Mouse (Mus musculus): ENCODE measurements around the gene Tle3. TPM values are rescaled to one million over a fixed set of nuclear protein-coding genes. Genes with fewer than 3 reads are reported as not detected.
A peak's percentile ranks its signal among the peaks of the same experiment; 100 is the strongest.

The Tle3 gene
- polyA plus RNA-seq, 1 experiment = 48.1 TPM

DNA sequence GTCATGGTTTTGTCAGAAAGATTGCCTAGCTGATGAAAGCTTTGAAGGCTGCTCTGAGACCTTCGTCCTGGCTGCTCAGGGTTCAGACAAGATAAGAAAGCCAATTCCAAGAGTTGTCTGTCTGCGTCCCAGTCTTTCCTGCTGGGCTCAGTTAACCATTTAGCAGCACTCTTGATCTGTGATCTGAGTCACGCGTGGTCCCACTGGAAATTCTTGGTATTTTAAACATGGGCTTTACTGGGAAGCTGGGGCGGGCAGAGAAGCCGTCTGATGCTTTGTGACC is 20.1 kb downstream of the Tle3 start:
- no peak for DNase-seq (ENCODE audit: extremely low spot score in 1 of 2, low spot score in 1 of 2)

DNA sequence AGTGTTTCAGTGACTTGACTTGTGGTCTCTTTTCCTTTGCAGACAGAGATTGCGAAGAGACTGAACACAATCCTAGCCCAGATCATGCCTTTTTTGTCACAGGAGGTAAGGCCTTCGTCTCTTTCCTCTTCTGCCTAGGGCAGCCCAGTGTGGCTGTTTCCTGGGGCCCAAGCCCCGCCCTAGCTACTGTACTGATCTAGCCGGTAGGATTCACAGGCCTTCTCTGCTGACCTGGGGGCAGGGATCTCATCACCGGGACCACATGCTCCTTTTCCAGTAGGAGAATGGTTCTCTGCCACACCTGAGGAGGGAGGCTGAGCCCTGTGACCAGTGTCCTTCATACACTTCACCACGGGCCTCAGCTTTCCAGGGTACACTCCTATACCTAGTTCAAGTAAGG is 21.0 kb downstream of the Tle3 start:
- no peak for DNase-seq (ENCODE audit: extremely low spot score in 1 of 2, low spot score in 1 of 2)

DNA sequence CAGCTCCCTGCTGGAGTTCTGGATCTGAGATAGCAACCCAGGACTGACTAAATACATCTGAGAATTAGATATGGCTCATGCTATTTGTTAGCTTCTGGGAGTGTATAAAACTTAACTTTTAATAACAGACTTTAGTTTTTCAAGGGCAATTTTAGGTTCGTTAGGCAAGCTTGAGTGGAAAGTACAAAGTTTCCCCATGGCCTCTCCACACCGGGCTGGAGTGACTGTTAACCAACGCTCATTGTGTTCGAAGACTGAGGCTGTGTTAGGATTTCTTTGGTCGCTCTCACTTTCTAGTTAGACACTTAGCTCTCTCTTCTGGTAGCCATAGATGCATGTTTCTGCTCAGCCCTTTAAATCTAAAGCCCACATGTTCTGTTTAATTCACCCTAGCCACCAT is 21.7 kb downstream of the Tle3 start:
- DNase-seq (ENCODE audit: extremely low spot score in 1 of 2, low spot score in 1 of 2) = no peak

DNA sequence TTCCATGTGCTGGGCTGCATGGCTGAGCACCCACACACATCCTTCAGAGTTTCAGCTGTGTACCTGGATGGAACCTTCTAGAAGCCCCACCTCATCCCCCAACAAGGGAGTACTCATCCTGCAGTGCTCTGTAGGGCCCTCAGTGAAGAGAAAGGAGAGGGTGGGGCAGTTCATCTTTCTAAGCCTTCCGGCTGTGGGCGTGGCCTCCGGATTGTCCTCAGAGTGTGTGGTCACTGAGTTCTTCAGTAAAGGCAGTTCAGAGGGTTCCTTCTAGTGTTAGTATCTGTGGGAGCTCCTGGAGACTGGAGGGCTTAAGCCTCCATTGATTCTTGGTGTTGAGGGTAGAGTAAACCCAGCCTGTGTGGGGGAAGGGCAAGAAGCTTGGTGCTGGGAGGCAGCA is 22.9 kb downstream of the Tle3 start:
- DNase-seq (ENCODE audit: extremely low spot score in 1 of 2, low spot score in 1 of 2) = no peak

DNA sequence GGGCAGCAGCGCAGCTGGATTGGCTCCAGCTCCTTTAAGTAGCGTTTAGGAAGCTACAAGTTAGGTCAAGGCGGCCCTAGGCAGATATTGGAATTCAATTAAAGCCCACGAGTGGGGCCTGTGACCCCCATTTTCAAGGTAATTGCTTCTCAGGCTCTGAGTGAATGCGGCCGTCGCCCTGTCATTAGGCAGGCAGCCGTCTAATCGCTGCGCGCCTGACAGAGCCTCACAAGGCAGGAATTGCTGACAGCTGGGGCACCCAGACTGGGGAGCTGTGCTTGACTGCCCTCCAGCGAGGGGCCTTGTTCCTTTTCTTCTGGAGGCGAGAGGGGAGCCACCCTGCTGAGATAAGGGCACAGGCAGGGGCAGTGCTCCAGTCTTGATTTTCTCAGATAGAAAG is 24.3 kb downstream of the Tle3 start:
- no peak for DNase-seq (ENCODE audit: extremely low spot score in 1 of 2, low spot score in 1 of 2)

DNA sequence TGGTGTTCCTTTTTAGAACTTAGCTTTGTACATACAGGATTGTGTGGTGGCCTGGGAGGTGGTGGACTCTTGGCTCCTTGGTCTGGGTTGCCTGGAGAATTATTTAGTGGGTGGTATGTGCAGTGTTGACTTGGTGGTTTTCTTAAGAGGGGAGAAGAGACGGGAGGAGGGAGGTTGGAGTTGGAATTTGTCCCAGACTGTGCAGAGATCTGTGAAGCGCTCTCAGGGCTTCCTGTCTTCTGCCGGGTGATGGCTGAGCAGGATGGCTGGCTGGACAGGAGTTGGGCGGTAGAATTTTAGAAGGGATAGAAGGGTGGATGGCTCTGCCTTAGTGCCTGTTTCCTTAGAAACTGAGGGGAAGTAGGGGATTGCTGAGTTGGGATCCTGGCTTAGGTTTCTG is 25.0 kb downstream of the Tle3 start:
- DNase-seq (ENCODE audit: extremely low spot score in 1 of 2, low spot score in 1 of 2) = no peak

DNA sequence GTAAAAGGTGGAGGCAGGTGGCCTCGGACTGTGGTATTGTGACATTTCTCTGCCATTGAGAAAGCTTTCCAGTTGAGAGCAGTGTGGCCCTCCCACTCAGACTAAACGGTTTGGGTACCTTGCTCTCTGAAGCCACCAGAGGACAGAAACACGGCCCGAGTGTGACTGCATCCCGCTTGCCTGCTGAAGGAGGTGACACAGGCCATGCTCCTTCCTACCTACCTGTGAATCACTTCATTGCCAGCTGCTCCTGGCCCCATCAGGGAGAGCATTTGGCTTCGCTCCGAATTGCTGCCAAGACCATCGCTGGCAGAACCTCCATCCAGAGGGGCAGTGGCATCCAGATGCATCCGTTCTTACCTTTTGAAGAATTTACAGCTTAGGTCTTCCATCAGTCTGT is 26.0 kb downstream of the Tle3 start:
- no peak for DNase-seq (ENCODE audit: extremely low spot score in 1 of 2, low spot score in 1 of 2)

DNA sequence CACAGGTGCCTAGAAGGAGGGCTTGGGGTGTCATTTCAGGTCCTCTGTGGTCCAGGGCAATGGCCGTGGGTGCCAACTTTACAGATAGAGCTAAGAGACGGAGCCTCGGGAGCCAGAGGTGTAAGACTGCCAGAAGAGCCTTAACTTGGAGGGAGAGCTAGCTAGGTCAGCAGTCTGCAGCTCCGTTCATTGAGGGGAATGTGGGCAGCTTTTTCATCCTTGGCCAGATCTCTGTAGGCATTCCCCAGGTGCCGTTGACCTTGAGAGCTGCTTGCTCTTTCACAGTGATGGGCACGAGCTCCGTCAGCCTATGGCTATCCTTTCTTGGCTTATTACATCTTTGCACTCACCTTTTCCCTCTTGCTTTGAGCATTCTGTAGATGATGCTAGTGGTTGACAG is 28.0 kb downstream of the Tle3 start:
- DNase-seq (ENCODE audit: extremely low spot score in 1 of 2, low spot score in 1 of 2) = no peak

DNA sequence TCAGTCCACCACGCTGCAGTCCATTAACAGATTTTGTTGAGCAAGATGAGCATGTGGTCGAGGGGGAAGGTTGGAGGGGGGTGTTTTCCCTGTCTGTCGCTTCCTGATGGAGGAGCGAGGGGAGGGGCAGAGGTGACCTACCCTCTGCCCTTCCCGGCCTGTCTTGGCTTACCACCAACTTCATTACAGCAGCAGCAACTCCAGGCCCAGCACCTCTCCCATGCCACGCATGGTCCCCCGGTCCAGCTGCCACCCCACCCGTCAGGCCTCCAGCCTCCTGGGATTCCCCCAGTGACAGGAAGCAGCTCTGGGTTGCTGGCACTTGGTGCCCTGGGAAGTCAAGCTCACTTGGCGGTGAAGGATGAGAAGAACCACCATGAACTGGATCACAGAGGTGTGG is 29.5 kb downstream of the Tle3 start:
- DNase-seq (ENCODE audit: extremely low spot score in 1 of 2, low spot score in 1 of 2) = no peak

DNA sequence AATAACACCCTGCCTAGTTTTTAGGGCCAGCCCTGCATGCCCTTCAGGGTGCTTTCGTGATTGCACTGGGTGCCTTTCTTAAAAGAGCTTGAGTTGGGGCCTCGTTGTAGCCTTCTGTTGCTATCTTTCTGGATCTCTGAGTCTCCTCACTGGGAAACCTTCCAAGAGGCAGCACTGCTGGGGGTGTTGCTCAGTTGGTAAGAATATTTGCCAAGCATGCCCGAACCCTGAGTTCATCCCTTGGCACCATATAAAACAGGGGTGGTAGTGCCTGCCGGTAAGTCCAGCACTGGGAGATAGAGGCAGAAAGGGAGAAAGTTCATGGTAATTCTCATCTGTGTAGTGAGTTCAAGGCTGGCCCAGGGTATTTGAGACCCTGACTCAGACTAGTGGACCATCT is 30.1 kb downstream of the Tle3 start:
- DNase-seq (ENCODE audit: extremely low spot score in 1 of 2, low spot score in 1 of 2) = no peak

DNA sequence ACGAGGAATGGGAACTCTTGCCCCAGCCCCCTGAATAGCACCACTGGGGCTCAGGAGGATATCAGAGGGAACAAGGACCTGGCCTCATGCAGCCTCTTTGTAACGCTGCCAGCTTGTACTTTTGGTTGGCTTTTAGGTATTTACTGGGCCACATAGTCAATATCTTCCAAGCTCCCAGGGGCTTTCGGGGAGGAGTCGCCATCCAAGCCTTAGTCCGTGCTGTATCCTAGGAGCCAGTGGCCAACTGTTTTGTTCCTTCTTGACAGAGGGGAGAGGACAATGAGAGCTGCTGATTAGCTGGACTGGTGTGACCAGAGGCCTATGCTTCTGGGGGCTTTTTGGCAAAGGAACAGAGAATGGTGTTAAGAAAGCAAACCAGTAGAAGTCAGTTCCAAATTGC is 30.6 kb downstream of the Tle3 start:
- no peak for DNase-seq (ENCODE audit: extremely low spot score in 1 of 2, low spot score in 1 of 2)

DNA sequence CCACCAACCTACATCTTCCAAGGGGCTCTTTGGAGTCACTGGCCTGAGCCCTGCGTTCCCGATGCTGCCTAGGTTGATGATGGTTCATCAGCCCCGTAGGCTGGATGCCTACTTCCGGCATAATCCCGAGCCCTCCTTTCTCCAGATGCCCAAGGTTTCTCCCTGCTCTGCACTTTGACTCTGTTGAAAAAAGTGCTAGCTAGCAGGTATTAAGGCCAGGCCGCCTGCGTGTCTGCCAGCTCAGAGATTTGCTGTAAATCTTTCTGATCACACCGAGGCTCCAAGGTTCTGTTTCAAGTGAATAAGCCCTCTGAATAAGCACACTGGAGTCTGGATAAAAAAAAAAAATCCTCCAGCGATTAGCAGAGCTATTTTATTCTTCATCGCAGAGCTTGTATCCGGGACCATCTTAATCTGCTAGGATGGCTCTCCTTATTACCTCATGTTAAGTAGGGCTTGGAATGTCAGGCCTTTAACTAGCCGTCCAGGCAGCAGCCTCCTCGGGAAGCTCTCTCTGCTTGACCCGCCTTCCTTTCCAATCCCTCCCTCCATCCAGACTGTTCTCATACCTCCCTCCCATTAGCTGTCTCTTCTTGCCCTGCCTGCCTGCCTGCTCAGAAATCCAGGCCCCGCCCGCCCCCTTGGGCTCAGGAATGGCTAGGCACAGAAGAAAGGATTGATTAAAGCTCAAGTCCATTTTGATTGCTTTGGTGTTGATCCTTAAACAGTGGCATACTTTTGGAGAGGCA is 31.9 kb downstream of the Tle3 start:
- DNase-seq (ENCODE audit: extremely low spot score in 1 of 2, low spot score in 1 of 2) = no peak

DNA sequence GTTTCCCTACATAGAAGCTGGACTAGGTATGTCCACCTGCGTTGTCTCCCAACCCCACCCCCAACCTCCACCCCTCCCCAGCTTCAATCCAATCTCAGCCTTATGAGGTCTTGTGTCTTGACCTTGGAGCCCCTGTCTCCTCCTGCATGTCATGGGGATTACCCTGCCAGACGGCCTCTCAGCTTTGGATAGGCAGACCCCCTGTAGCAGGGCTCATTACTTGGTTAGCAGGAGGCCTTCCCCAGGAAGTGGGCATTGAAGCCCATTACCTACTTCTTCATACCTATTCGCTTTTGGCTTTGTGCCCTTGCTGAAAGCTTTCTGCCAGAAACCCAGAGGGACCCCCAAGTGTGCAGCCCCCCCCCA is 32.4 kb downstream of the Tle3 start:
- DNase-seq (ENCODE audit: extremely low spot score in 1 of 2, low spot score in 1 of 2) = no peak

DNA sequence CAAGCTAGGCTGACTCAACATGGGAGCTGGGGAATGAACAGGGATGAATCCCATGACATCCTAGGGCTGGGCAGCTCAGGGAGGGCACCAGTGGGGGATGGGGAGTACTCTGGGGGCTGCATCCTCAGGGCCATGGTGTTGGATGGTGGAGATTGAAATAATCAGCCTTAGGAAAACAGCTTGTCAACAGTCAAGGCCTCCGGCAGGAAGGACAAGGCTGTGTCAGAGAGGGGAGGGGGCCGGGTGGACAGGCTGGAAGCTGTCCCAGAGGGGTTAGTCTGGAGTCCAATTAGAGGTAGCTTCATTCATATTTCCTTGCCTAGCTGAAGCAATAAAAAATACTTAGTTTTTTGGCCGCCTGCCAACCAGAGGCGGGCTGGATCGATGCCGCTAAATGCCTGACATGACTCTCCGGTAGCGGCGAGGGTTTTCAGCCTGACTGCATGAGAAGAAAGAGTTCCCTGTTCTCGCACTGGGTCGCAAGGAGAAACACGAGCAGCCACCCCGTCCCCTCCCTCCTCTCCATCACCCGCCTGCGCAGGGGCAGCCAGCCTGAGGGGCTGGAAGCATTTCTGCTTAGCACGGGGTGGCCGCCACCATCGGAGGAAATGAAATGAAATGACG is 32.9 kb downstream of the Tle3 start:
- DNase-seq (ENCODE audit: extremely low spot score in 1 of 2, low spot score in 1 of 2) = peak; percentile 58 to 86

DNA sequence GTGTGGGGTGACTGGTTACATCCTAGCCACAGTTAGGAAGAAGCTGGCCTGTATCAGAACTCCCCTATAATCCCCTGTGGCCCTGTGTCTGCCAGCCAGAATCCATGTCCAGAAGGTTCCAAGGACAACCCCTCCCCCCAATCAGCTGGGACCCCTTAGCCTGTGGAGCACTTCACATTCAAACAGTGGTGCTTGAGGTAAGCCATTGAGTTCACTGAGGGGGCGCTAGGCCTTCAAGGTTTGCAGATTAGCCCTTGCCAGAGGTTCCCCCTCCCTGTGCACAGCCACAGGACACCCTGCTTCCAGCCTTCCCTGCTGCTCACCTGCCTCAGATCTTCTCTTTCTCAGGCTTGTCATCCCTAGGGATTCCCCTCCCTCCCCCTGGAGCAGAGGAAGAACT is 34.2 kb downstream of the Tle3 start:
- DNase-seq (ENCODE audit: extremely low spot score in 1 of 2, low spot score in 1 of 2) = no peak

DNA sequence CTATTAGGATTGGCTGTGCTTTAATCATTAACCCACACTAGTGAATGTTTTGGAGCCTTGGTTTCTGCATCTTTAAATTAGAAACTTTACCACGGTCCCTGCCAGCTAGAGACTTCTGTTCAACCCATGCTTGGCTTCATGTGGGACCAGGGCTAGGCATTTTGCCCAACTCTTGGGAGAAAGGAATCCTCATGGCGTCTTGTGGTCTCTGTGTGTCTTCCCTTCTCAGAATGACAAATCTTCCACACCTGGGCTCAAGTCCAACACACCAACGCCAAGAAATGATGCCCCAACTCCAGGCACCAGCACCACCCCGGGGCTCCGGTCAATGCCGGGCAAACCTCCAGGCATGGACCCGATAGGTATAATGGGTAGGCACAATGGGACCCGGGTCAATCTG is 36.9 kb downstream of the Tle3 start:
- no peak for DNase-seq (ENCODE audit: extremely low spot score in 1 of 2, low spot score in 1 of 2)

DNA sequence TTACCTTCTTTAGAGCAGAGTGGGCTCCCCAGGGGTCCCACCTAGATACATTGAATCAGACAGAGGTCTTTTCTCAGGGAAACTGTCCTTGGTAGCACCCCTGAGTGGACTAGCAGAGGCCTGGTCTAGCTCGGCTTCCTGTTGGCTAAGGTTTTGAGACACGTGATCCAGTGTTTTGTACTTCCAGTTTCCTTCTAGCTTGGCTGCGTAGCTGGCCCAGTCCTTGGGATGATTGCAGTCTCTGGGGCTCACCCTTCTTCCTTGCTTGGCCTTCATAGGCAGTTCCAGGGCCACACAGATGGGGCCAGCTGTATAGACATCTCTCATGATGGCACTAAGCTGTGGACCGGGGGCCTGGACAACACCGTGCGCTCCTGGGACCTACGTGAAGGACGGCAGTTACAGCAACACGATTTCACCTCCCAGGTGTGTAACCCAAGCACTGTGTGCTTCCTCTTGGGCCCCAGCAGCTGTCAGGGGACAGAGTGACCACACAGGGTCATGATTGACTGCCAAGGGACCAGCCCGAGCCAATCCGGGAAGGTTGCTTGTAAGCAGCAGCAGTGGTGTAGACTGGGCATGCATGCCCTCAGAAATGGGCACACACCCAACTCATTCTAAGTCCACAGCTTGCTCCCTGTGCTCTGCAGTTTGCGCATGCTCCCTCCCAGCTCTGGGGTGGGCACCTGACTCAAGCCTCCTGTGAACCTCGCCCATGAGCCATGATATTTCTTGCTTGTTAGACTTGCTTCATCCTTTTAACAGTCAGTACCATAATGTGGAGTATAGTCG is 41.7 kb downstream of the Tle3 start:
- DNase-seq (ENCODE audit: extremely low spot score in 1 of 2, low spot score in 1 of 2) = no peak

DNA sequence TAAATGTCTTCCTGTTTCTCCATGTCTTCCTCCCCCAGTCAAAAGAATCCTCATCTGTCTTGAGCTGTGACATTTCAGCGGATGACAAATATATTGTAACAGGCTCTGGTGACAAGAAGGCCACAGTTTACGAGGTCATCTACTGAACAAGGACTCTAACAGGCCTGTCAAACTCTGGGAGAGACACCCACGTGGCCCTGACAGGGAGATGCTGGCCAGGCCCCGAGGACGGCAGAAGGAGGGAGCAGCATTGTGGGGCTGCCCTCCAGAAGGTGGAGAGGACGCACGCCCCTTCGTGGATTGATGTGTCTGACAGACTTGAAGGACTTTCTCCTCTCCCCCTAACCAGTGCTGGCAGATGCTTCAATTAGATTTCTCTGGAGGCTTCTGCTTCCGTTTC is 44.4 kb downstream of the Tle3 start:
- no peak for DNase-seq (ENCODE audit: extremely low spot score in 1 of 2, low spot score in 1 of 2)

DNA sequence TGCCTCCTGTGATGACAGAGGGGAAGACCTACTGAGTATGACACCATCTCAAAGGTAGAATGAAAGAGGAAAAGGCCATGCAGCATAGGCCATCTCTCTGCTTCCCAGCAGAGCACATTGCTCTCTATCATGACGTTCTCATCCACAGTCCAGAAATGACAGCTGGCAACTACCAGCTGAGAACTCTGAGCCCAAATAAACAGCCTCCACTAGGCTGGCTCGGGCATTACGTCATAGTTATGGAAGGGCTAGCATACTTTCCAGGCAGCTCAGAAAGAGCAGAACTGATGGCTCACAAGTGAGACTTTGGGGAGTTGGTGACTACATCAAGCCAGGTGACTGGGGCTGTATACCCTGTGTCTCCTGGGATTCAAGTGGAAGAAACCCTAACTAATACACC is 49.5 kb downstream of the Tle3 start:
- no peak for DNase-seq (ENCODE audit: extremely low spot score in 1 of 2, low spot score in 1 of 2)

DNA sequence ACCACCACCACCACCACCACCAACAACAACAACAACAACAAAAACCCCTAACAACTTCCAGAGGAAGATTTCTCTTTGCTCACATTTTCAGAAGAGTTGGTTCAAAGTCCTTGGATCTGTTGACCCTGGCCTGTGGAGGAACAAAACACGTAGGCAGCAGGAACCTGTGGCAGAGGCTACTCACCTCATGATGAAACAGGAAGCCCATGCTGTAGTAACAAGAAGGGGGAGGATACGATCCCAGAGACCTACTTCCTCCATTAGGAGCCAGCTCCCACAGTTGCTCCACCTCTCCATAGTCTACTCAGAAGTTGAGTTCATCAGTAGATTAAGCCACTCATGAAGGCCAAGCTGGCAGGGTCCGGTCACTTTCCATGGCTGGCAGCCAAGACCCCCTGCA is 52.1 kb downstream of the Tle3 start:
- no peak for DNase-seq (ENCODE audit: extremely low spot score in 1 of 2, low spot score in 1 of 2)

DNA sequence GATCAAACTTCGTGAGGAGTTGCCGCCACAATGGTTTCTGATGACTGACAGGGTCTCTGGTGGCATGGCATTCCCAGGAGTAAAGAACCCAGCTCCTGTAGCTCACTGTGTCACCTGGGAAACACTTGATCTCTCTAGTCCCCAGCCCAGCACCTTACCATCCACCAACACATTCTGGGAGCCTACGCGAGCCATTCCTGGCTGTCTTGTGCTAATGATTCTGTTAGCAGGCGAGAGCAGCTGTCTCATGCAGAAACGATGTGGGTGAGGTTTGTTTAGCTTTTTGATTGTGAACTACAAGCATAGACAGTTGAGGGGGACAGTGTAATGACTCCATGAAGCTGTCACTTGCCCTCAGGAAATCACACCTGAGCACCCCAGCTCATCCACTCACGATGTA is 54.3 kb downstream of the Tle3 start:
- DNase-seq (ENCODE audit: extremely low spot score in 1 of 2, low spot score in 1 of 2) = peak in 1 of 2 experiments; percentile 39

DNA sequence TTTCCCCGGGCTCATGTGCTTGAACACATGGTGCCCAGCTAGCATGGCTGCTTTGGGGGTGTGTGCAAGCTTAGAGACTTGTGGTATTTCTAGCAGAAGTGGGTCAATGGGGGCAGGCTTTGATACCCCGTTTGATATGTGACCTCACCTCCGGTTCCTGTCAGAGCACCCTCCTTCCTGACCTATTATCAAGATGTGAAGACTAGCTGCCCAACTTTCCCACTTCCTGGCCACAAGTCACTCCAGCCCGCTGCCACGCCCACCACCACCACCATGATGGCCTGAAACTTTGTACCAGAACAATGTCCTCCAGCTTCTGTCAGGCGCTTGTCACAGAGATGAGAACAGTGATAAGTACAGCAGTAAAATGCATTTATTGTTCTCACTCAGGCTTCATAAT is 54.9 kb downstream of the Tle3 start:
- no peak for DNase-seq (ENCODE audit: extremely low spot score in 1 of 2, low spot score in 1 of 2)
